Mouse (Mus musculus) hindbrain, embryonic 13.5 days (tissue): ENCODE measurements at regions not wholly inside any gene's neighbourhood (a gene's known extent, or its start where the extent isn't known, plus 50 kb on each side); places are given as distances from the start of the nearest gene placed in this dataset.
"Not testable (repeated sequence)": the region's sequence is repeated elsewhere in the genome, so short reads cannot be mapped to it uniquely, and the experiment has no call there.

Experiments used
- ATAC-seq: fragments of 200-750 bp; cut with Nextera tagmentation; 2 replicates; pipeline ENCODE4 v1.8.0; 2017; ENCODE audit warnings: moderate TSS enrichment; ENCODE audit not compliant: low FRiP score
- H3K27ac ChIP-seq: fragments of 300-500 bp; sonication (generic); 2 replicates; pipeline ENCODE4 v1.5.1; 2015; ENCODE audit warnings: inconsistent platforms, mild to moderate bottlenecking, moderate library complexity
- H3K27me3 ChIP-seq: fragments of 300-500 bp; sonication (generic); 2 replicates; pipeline ENCODE4 v1.6.1; 2015; ENCODE audit warnings: mild to moderate bottlenecking, inconsistent platforms
- H3K36me3 ChIP-seq: fragments of 300-500 bp; sonication (generic); 2 replicates; pipeline ENCODE4 v1.6.1; 2015; ENCODE audit warnings: mild to moderate bottlenecking, inconsistent platforms
- H3K4me1 ChIP-seq: fragments of 300-500 bp; sonication (generic); replicated peaks from 2 replicates; pipeline ENCODE4 v1.6.1; 2015; ENCODE audit warnings: inconsistent platforms
- H3K4me2 ChIP-seq: fragments of 300-500 bp; sonication (generic); 2 replicates; pipeline ENCODE4 v1.6.1; 2015; ENCODE audit warnings: inconsistent platforms, mild to moderate bottlenecking, moderate library complexity
- H3K4me3 ChIP-seq: fragments of 300-500 bp; sonication (generic); 2 replicates; pipeline ENCODE4 v1.5.1; 2015; ENCODE audit warnings: mild to moderate bottlenecking, inconsistent platforms
- H3K9ac ChIP-seq: fragments of 300-500 bp; sonication (generic); 2 replicates; pipeline ENCODE4 v1.6.1; 2015; ENCODE audit warnings: mild to moderate bottlenecking, inconsistent platforms
- H3K9me3 ChIP-seq: fragments of 300-500 bp; sonication (generic); 2 replicates; pipeline ENCODE4 v1.6.1; 2016; ENCODE audit warnings: inconsistent platforms
- WGBS: fragments of 180-500 bp; shearing (Covaris S2); methylation state at CpG from one replicate; pipeline ENCODE4 v1.1.7; 2015; 5-methylcytosine and 5-hydroxymethylcytosine counted together

- Histone ChIP-seq H3K4me1 (no peaks in the 10 kb centered on the region), H3K27me3 (no peaks in the 10 kb centered on the region), H3K27ac (no peak overlapping the region), H3K4me3 (no peak overlapping the region), H3K36me3 (no peaks in the 10 kb centered on the region), H3K9me3 (no peaks in the 10 kb centered on the region), H3K4me2 (no peak overlapping the region), H3K9ac (no peak overlapping the region)
- 70% methylated on average over 7 of the region's 7 CpGs for WGBS
- ATAC-seq = no peak
Measured at GRCm38 (mm10) chr11:12589757-12590373, 125.1 kb upstream of the Cobl start.

GRCm38 (mm10) chr11:12584851-12585680 lies 120.3 kb upstream of the Cobl start:
- not testable (repeated sequence) for H3K4me2 ChIP-seq, H3K9ac ChIP-seq, H3K36me3 ChIP-seq, H3K27ac ChIP-seq, H3K9me3 ChIP-seq, H3K4me1 ChIP-seq, H3K4me3 ChIP-seq, H3K27me3 ChIP-seq
- 68% methylated on average over 2 of the region's 2 CpGs for WGBS
- ATAC-seq = peak; percentile 33; the same call in 1 of the 2 replicates

GRCm38 (mm10) chr11:12578999-12579576 lies 114.3 kb upstream of the Cobl start:
- no peak overlapping the region for H3K9ac ChIP-seq
- no peaks in the 10 kb centered on the region for H3K27me3 ChIP-seq
- H3K4me3 ChIP-seq = no peak overlapping the region
- no peaks in the 10 kb centered on the region for H3K36me3 ChIP-seq
- ATAC-seq = no peak
- 39% methylated on average over 14 of the region's 14 CpGs for WGBS
- no peak overlapping the region for H3K27ac ChIP-seq
- no peaks in the 10 kb centered on the region for H3K4me1 ChIP-seq
- no peaks in the 10 kb centered on the region for H3K9me3 ChIP-seq
- H3K4me2 ChIP-seq = no peak overlapping the region

- Histone ChIP-seq H3K27me3 (no peaks in the 10 kb centered on the region), H3K36me3 (no peaks in the 10 kb centered on the region), H3K4me1 (no peaks in the 10 kb centered on the region), H3K9me3 (no peaks in the 10 kb centered on the region), H3K27ac (no peak overlapping the region), H3K9ac (no peak overlapping the region), H3K4me3 (no peak overlapping the region), H3K4me2 (no peak overlapping the region)
- ATAC-seq = peak; percentile 74
- 72% methylated on average over 5 of the region's 5 CpGs for WGBS
Measured at GRCm38 (mm10) chr11:12559663-12560062, 94.9 kb upstream of the Cobl start.

GRCm38 (mm10) chr11:12558995-12559633 lies 94.4 kb upstream of the Cobl start:
- no peaks in the 10 kb centered on the region for H3K36me3 ChIP-seq
- H3K27ac ChIP-seq = no peak overlapping the region
- no peak overlapping the region for H3K9ac ChIP-seq
- no peaks in the 10 kb centered on the region for H3K27me3 ChIP-seq
- no peaks in the 10 kb centered on the region for H3K9me3 ChIP-seq
- H3K4me2 ChIP-seq = no peak overlapping the region
- 24% methylated on average over 1 of the region's 1 CpGs for WGBS
- ATAC-seq = peak; percentile 91
- H3K4me1 ChIP-seq = no peaks in the 10 kb centered on the region
- no peak overlapping the region for H3K4me3 ChIP-seq

GRCm38 (mm10) chr11:12558176-12558575 lies 93.4 kb upstream of the Cobl start:
- WGBS = 81% methylated on average over 8 of the region's 8 CpGs
- Histone ChIP-seq H3K36me3 (no peaks in the 10 kb centered on the region), H3K27ac (no peak overlapping the region)

GRCm38 (mm10) chr11:12545771-12546170 lies 81.0 kb upstream of the Cobl start:
- H3K27me3 ChIP-seq = no peaks in the 10 kb centered on the region
- 79% methylated on average over 1 of the region's 1 CpGs for WGBS

More at GRCm38 (mm10) chr11:12558176-12558575, 93.4 kb upstream of the Cobl start:
- no peak overlapping the region for H3K4me3 ChIP-seq
- ATAC-seq = no peak
- H3K9ac ChIP-seq = no peak overlapping the region
- H3K4me1 ChIP-seq = no peaks in the 10 kb centered on the region
- H3K27me3 ChIP-seq = no peaks in the 10 kb centered on the region
- no peaks in the 10 kb centered on the region for H3K9me3 ChIP-seq
- no peak overlapping the region for H3K4me2 ChIP-seq

GRCm38 (mm10) chr11:12543042-12543441 lies 78.3 kb upstream of the Cobl start:
- no peak overlapping the region for H3K4me2 ChIP-seq
- no peak overlapping the region for H3K4me3 ChIP-seq
- H3K9me3 ChIP-seq = no peaks in the 10 kb centered on the region
- no peaks in the 10 kb centered on the region for H3K36me3 ChIP-seq
- no peak overlapping the region for H3K27ac ChIP-seq
- ATAC-seq = no peak
- no peak overlapping the region for H3K9ac ChIP-seq
- 83% methylated on average over 1 of the region's 1 CpGs for WGBS
- no peaks in the 10 kb centered on the region for H3K4me1 ChIP-seq
- H3K27me3 ChIP-seq = no peaks in the 10 kb centered on the region

More at GRCm38 (mm10) chr11:12545771-12546170, 81.0 kb upstream of the Cobl start:
- Histone ChIP-seq H3K4me2 (no peak overlapping the region), H3K27ac (no peak overlapping the region), H3K36me3 (no peaks in the 10 kb centered on the region), H3K4me1 (no peaks in the 10 kb centered on the region), H3K4me3 (no peak overlapping the region), H3K9me3 (no peaks in the 10 kb centered on the region), H3K9ac (no peak overlapping the region)
- no peak for ATAC-seq

- no peak for ATAC-seq
- Histone ChIP-seq H3K27ac (no peak overlapping the region), H3K4me3 (no peak overlapping the region), H3K4me1 (no peaks in the 10 kb centered on the region), H3K27me3 (no peaks in the 10 kb centered on the region), H3K36me3 (no peaks in the 10 kb centered on the region), H3K9ac (no peak overlapping the region), H3K9me3 (no peaks in the 10 kb centered on the region), H3K4me2 (no peak overlapping the region)
- WGBS = 69% methylated on average over 5 of the region's 5 CpGs
Measured at GRCm38 (mm10) chr11:12540333-12540870, 75.6 kb upstream of the Cobl start.

GRCm38 (mm10) chr11:12535063-12535462 lies 70.3 kb upstream of the Cobl start:
- no peak overlapping the region for H3K4me3 ChIP-seq
- peaks cover 7% of the 10 kb centered on the region for H3K4me1 ChIP-seq
- no peak overlapping the region for H3K9ac ChIP-seq
- no peaks in the 10 kb centered on the region for H3K27me3 ChIP-seq
- H3K27ac ChIP-seq = no peak overlapping the region
- no peak overlapping the region for H3K4me2 ChIP-seq
- no peak for ATAC-seq
- no peaks in the 10 kb centered on the region for H3K9me3 ChIP-seq
- 25% methylated on average over 2 of the region's 2 CpGs for whole genome bisulfite sequencing
- no peaks in the 10 kb centered on the region for H3K36me3 ChIP-seq

GRCm38 (mm10) chr11:12532288-12532687 lies 67.5 kb upstream of the Cobl start:
- 0 out of 2 replicates have a peak overlapping the region, but pooled peaks have one; percentile 13 for H3K27ac ChIP-seq
- no peak overlapping the region for H3K4me3 ChIP-seq
- WGBS = 10% methylated on average over 3 of the region's 3 CpGs
- no peaks in the 10 kb centered on the region for H3K9me3 ChIP-seq
- H3K9ac ChIP-seq = no peak overlapping the region
- ATAC-seq = peak; percentile 98
- no peaks in the 10 kb centered on the region for H3K27me3 ChIP-seq
- peaks cover 7% of the 10 kb centered on the region for H3K4me1 ChIP-seq
- peak overlapping the region; percentile 22; the same call in 1 of the 2 replicates for H3K4me2 ChIP-seq
- no peaks in the 10 kb centered on the region for H3K36me3 ChIP-seq

GRCm38 (mm10) chr11:12522063-12522462 lies 57.3 kb upstream of the Cobl start:
- ATAC-seq, H3K4me2 ChIP-seq, H3K27ac ChIP-seq, H3K4me1 ChIP-seq, H3K36me3 ChIP-seq, H3K9ac ChIP-seq, H3K27me3 ChIP-seq, H3K9me3 ChIP-seq, H3K4me3 ChIP-seq: not testable (repeated sequence)
- 84% methylated on average over 2 of the region's 2 CpGs for WGBS
